Mouse (Mus musculus) lung, embryonic 16.5 days (tissue): ENCODE results near the gene Prpf31. TPM values are rescaled to one million over a fixed set of nuclear protein-coding genes. Genes with fewer than 3 reads are reported as not detected.
A peak's percentile ranks its signal among the peaks of the same experiment; 100 is the strongest.

Experiments
- ATAC-seq: fragments of 200-750 bp; cut with Nextera tagmentation; 2 replicates; pipeline ENCODE4 v1.8.0; 2017; ENCODE audit warnings: low read depth, mild to moderate bottlenecking, moderate library complexity
- H3K27ac ChIP-seq: fragments of 300-500 bp; sonication (generic); 2 replicates; pipeline ENCODE4 v1.5.1; 2014; ENCODE audit warnings: mild to moderate bottlenecking, control low read depth, low read length
- H3K27me3 ChIP-seq: fragments of 300-500 bp; sonication (generic); 2 replicates; pipeline ENCODE4 v1.6.1; 2014; ENCODE audit warnings: low read depth, low read length, mixed read lengths; ENCODE audit not compliant: control insufficient read depth, insufficient read depth
- H3K36me3 ChIP-seq: fragments of 300-500 bp; sonication (generic); 2 replicates; pipeline ENCODE4 v1.6.1; 2014; ENCODE audit warnings: low read length; ENCODE audit not compliant: control insufficient read depth, insufficient read depth
- H3K4me1 ChIP-seq: fragments of 300-500 bp; sonication (generic); replicated peaks from 2 replicates; pipeline ENCODE4 v1.6.1; 2014; ENCODE audit warnings: low read length, mixed read lengths; ENCODE audit not compliant: control insufficient read depth, insufficient read depth
- H3K4me2 ChIP-seq: fragments of 300-500 bp; sonication (generic); 2 replicates; pipeline ENCODE4 v1.6.1; 2014; ENCODE audit warnings: low read depth, low read length, control low read depth
- H3K4me3 ChIP-seq: fragments of 300-500 bp; sonication (generic); 2 replicates; pipeline ENCODE4 v1.5.1; 2014; ENCODE audit warnings: mild to moderate bottlenecking, low read length, control low read depth
- H3K9ac ChIP-seq: fragments of 300-500 bp; sonication (generic); 2 replicates; pipeline ENCODE4 v1.6.1; 2014; ENCODE audit warnings: low read length, control low read depth
- H3K9me3 ChIP-seq: fragments of 300-500 bp; sonication (generic); 2 replicates; pipeline ENCODE4 v1.6.1; 2016; ENCODE audit warnings: low read length; ENCODE audit not compliant: control insufficient read depth
- WGBS: fragments of 180-500 bp; shearing (Covaris S2); extraction: QIAGEN DNeasy Blood & Tissue Kit; methylation state at CpG from one replicate; pipeline ENCODE4 v1.1.7; 2014; 5-methylcytosine and 5-hydroxymethylcytosine counted together
- polyA plus RNA-seq: library from polyadenylated mRNA; unstranded; fragments of >200 nt; fragmentation: Nextera tagmentation; extraction: Ambion mirVana; gene quantifications from 2 replicates; pipeline ENCODE4 v1.2.1, GENCODE M21; 2015

Prpf31 gene
- 89.6 and 91.0 TPM in 2 replicates for polyA plus RNA-seq

DNA sequence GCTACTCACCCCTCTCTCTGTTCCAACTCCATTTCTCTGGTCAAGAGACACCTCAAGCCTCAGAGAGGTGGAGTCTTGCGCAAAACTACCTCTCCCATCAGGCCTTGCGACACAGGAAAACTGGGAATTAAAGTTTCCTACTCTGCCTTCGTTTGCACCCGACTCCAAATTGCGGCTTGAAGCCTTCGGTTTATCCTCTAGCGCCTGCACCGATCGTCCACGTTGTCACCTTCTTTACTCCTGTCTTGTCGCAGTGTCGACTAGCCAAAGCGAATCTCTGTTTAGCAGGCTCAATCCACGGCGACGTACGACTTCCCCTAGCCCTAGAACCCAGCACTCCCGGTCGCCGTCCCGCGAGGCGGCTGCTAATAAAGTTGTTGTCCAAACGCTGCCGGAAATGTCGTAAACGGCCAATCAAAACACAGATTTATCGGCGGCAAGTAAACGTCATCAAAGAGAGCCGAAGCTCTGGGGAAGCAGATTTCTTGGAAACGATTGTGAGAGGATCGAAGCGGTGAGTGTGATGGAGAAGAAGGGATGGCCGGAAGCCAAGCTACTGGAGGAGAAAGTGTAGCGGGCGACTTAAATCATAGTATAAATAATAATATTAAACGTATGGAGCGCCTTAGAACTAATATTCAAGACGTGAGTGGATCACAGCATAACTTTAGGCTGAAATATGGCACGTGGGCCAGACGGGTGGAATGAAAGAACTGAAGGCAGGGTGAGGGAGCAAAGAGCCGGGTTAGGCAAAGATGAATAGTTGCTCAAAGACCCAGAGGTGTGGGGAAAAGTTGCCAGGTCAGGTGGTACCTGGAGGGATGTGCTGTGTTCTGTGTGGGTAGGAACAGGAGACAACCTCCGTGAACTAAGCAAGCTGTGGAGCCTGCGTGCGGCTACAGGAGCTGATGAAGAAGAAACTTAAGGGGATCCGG lies at the start of gene Prpf31, which contains the start of gene Tfpt:
Gene Prpf31, plus strand, starts transcription at position 443 of the 935 bp plus-strand sequence.
Gene Tfpt, minus strand, starts transcription at position 387 of the 935 bp plus-strand sequence.
- peak within 1 kb of the TSS; percentile 86 for H3K27ac ChIP-seq
- under 1% methylated on average over 47 of the region's 47 CpGs for WGBS
- peak within 1 kb of the TSS; percentile 92 for H3K4me2 ChIP-seq
- ATAC-seq, result peak; percentile 92
- H3K4me3 ChIP-seq, result peak within 1 kb of the TSS; percentile 61
- peaks cover 4% of the 10 kb centered on the region; the same call in 1 of the 2 replicates for H3K36me3 ChIP-seq
- H3K9me3 ChIP-seq, result no peaks in the 10 kb centered on the region
- no peaks in the 10 kb centered on the region for H3K27me3 ChIP-seq
- peaks cover 17% of the 10 kb centered on the region for H3K4me1 ChIP-seq
- peak within 1 kb of the TSS; percentile 80 for H3K9ac ChIP-seq

DNA sequence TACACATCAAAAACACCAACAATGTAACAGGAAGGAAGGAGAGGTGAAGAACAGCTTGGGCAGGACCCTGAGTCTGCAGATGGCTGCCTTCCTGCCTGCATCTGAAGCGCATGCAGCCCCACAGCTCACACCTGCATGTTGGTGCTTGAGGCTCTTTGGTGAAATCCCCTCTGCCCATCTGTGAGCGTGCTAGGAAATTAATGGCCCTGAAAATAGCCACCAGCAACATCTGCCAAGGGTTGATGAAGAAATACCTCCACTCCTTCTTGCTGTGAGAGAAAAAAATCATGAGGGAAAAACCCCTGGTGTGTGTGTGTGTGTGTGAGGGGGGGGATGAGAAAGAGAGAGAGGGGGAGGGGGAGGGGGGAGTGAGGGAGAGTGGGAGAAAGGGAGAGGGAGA lies 49.8 kb upstream of the Prpf31 start:
- Histone ChIP-seq H3K9ac (no peak overlapping the region), H3K27ac (no peak overlapping the region), H3K9me3 (no peaks in the 10 kb centered on the region), H3K27me3 (no peaks in the 10 kb centered on the region), H3K4me2 (no peak overlapping the region), H3K36me3 (no peaks in the 10 kb centered on the region), H3K4me3 (no peak overlapping the region), H3K4me1 (no peaks in the 10 kb centered on the region)
- no peak for ATAC-seq
- 45% methylated on average over 2 of the region's 2 CpGs for WGBS

DNA sequence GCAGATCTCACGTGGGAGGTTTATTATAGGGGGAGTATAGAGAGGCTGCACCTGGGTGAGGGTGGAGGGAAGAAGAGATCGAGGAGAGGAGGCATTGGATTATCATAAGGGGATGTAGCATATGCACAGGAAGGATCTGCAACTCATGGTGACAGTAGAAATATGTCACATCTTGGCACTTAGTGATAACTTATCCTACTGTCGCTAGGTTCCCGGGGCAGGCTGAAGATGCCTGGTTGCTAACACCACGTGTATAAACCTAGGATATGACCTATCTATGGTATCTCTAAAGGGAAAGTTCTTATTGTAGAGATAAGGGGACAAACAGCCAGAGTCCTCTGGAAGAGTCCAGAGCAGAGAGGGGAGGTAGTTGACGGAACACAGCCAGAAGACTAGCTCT lies 44.0 kb upstream of the Prpf31 start:
- Histone ChIP-seq H3K4me3 (no peak overlapping the region), H3K27ac (no peak overlapping the region), H3K36me3 (no peaks in the 10 kb centered on the region), H3K4me1 (no peaks in the 10 kb centered on the region), H3K9me3 (no peaks in the 10 kb centered on the region), H3K9ac (no peak overlapping the region), H3K27me3 (no peaks in the 10 kb centered on the region), H3K4me2 (no peak overlapping the region)
- 9% methylated on average over 6 of the region's 6 CpGs for WGBS
- no peak for ATAC-seq

DNA sequence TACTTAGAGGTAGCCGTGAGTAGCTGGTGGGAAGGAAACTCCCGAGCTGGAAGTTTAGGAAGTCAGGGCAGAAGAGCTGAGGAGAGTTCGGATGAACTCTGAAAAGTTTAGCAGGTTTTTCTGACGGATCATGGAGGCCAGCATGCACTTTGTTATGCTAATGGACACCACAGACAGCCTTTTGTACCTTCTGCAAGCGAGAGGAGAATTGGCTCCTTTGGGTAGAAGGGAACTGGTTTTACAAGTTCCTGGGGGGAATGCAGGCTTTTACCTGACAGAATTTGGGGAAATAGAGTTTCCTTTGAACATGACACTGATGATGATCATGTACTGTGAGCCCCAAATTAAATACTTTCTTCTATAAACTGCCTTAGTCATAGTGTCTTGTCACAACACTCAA lies 43.5 kb upstream of the Prpf31 start:
- no peaks in the 10 kb centered on the region for H3K9me3 ChIP-seq
- no peak overlapping the region for H3K4me3 ChIP-seq
- no peaks in the 10 kb centered on the region for H3K4me1 ChIP-seq
- H3K27me3 ChIP-seq, result no peaks in the 10 kb centered on the region
- ATAC-seq, result no peak
- H3K4me2 ChIP-seq, result no peak overlapping the region
- no peak overlapping the region for H3K27ac ChIP-seq
- 4% methylated on average over 5 of the region's 5 CpGs for WGBS
- no peaks in the 10 kb centered on the region for H3K36me3 ChIP-seq
- no peak overlapping the region for H3K9ac ChIP-seq

DNA sequence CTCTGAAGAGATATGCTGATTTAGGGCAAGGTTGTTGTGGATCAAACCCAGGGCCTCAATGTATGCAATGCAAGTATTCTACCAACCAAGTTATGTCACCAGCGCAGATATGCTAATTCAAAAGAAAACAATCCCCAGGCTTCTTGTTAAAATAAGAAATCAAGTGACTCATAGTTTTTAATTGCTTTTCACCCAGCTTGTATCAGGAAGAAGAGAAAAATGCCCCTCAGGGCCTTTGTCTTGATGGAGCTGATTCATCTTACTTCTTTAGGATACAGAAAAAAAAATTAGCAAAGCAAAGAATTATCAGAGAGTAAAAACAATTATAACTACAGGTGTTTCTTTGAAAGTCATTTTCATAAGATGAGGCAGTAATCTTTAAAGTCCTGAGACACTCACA lies 42.5 kb upstream of the Prpf31 start:
- H3K4me3 ChIP-seq, result no peak overlapping the region
- no peak for ATAC-seq
- no peak overlapping the region for H3K4me2 ChIP-seq
- no peaks in the 10 kb centered on the region for H3K4me1 ChIP-seq
- 77% methylated on average over 1 of the region's 1 CpGs for WGBS
- H3K27ac ChIP-seq, result no peak overlapping the region
- H3K9me3 ChIP-seq, result no peaks in the 10 kb centered on the region
- H3K9ac ChIP-seq, result no peak overlapping the region
- no peaks in the 10 kb centered on the region for H3K36me3 ChIP-seq
- no peaks in the 10 kb centered on the region for H3K27me3 ChIP-seq

DNA sequence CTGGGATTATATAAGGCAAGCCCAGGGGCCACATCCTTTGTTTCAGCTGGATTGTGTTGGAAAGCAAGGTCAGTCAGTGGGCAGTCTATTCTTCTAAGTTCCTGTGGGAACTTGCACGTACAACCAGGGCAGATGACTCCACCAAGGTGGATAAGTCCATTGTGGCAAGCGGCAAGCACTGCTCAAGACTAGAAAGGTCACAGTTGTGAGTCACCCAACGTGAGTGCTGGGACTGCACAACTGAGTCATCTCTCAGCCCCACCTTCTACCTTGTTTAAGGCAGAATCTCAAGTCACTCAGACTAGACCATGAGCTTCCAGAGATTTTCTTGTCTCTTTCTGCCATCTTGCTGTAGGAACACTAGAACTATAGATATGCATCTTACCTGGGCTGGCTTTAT lies 39.2 kb upstream of the Prpf31 start:
- no peak for ATAC-seq
- no peaks in the 10 kb centered on the region for H3K4me1 ChIP-seq
- no peaks in the 10 kb centered on the region for H3K9me3 ChIP-seq
- no peaks in the 10 kb centered on the region for H3K27me3 ChIP-seq
- no peaks in the 10 kb centered on the region for H3K36me3 ChIP-seq
- no peak overlapping the region for H3K4me2 ChIP-seq
- WGBS, result 63% methylated on average over 3 of the region's 3 CpGs
- H3K27ac ChIP-seq, result no peak overlapping the region
- H3K4me3 ChIP-seq, result no peak overlapping the region
- H3K9ac ChIP-seq, result no peak overlapping the region

DNA sequence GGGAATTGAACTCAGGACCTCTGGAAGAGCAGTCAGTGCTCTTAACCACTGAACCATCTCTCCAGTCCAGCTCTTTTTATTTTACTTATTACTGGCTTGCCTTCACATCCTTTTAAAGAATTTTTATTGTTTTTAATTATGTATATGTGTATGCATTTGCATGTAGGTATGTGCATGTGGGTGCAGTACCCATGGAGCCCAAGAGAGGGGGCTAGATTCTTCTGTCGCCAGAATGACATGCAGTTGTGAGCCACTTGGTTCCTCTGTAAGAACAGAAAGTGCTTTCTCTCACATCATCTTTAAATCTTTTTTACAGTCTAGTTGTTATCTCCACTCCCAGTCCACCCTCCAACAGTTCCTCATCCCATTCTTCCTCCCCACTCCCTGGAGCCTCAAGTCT lies 38.3 kb upstream of the Prpf31 start:
- H3K27ac ChIP-seq, result no peak overlapping the region
- H3K4me1 ChIP-seq, result no peaks in the 10 kb centered on the region
- no peaks in the 10 kb centered on the region for H3K27me3 ChIP-seq
- no peak overlapping the region for H3K4me3 ChIP-seq
- no peaks in the 10 kb centered on the region for H3K36me3 ChIP-seq
- 67% methylated on average over 1 of the region's 1 CpGs for WGBS
- no peaks in the 10 kb centered on the region for H3K9me3 ChIP-seq
- H3K9ac ChIP-seq, result no peak overlapping the region
- ATAC-seq, result no peak
- no peak overlapping the region for H3K4me2 ChIP-seq

DNA sequence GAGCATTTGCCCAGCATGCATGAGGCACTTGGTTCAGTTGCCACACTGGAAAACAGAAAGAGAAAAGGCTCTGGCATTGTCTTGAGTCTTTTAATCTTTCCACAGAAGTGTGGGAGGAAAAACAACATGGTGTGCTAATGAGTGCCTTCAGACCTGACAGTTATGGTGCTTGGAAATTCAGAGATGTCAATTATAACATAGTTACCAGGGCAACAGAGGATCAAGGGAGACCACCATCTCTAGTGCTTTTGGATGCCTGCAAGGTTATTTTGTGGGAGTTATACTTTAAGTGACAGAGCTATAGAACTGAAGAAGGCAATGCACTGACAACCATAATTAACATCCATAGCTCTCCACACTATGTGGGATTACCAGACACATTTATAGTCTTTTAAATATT lies 35.9 kb upstream of the Prpf31 start:
- H3K9me3 ChIP-seq, result no peaks in the 10 kb centered on the region
- no peak overlapping the region for H3K4me3 ChIP-seq
- no peaks in the 10 kb centered on the region for H3K4me1 ChIP-seq
- H3K9ac ChIP-seq, result no peak overlapping the region
- no peak for ATAC-seq
- no peak overlapping the region for H3K4me2 ChIP-seq
- no peak overlapping the region for H3K27ac ChIP-seq
- H3K27me3 ChIP-seq, result no peaks in the 10 kb centered on the region
- no peaks in the 10 kb centered on the region for H3K36me3 ChIP-seq

DNA sequence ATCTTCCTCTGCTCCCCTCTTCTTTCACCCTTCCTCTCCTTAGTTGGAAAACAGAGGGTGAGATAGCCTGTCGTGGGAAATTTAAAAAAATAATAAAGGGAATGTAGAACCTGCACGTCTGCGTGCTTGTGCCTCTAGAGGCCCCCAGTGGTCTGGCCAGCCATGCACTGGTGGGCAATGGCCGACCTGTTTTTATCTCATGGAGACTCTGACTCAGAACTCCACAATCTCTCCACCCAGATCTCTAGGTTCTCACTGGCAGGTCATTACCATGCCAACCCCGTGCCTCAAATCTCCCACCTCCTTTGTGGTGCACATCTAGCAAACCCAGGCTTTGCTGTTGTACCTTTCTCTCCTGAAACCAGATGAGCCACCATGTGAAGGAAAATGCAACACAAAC lies 35.1 kb upstream of the Prpf31 start:
- Histone ChIP-seq H3K4me3 (no peak overlapping the region), H3K4me2 (0 out of 2 replicates have a peak overlapping the region, but pooled peaks have one; percentile 10), H3K9ac (no peak overlapping the region), H3K9me3 (no peaks in the 10 kb centered on the region), H3K4me1 (no peaks in the 10 kb centered on the region), H3K36me3 (no peaks in the 10 kb centered on the region), H3K27ac (no peak overlapping the region), H3K27me3 (no peaks in the 10 kb centered on the region)
- WGBS, result 12% methylated on average over 5 of the region's 5 CpGs
- no peak for ATAC-seq
